Mouse (Mus musculus): Measurements from ENCODE around the gene Cd72. TPM values are rescaled to one million over a fixed set of nuclear protein-coding genes. Genes with fewer than 3 reads are reported as not detected.

Gene Cd72
- polyA plus RNA-seq, 1 experiment from 2014 or later = 5.5 TPM

DNA sequence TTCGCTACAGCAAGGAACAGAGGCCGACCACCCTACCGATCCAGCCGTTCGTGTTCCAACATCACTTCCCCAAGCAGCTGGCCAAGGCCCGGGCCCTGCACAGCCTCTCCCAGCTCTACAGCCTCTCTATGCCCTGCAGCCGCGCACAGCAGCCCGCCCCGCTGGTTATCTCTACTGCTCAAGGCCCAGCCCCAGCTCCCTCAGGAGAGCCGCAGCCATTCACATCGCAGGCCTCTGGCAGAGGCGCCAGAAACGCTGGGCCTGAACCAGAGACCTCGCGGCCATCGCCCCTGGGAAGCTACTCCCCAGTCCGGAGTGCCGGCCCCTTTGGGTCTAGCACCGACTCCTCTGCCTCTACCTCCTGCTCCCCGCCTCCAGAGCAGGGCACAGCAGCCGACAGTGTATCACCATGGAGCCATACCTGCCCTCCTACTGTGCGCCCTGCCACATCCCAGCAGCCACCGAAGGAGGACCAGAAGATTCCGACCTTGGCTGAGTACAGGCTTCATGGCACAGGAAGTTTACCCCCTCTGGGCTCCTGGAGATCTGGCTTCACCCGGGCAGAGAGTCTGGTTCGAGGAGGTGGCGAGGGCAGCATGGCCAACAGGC is 32.7 kb downstream of the Cd72 start:
- WGBS = 79% methylated on average over 28 of the region's 28 CpGs
- H3K4me1 ChIP-seq (ENCODE audit: control insufficient read depth, insufficient read depth, low read length) = no peaks in the 10 kb centered on the region; the same call in 1 of the 2 replicates
- no peak overlapping the region for H3K4me3 ChIP-seq (ENCODE audit: low read depth, low read length)
- H3K9me3 ChIP-seq (ENCODE audit: control insufficient read depth, low read depth, low read length) = no peaks in the 10 kb centered on the region
- no peak overlapping the region for H3K27ac ChIP-seq (ENCODE audit: low read length)
- ATAC-seq (ENCODE audit: insufficient number of reproducible peaks, insufficient read depth, low FRiP score, low read depth) = no peak
- peaks cover 43% of the 10 kb centered on the region for H3K36me3 ChIP-seq (ENCODE audit: control insufficient read depth, insufficient read depth, low read length)
- H3K4me2 ChIP-seq (replicated peaks; ENCODE audit: low read depth, low read length) = no peak overlapping the region
- no peak overlapping the region for H3K9ac ChIP-seq (replicated peaks; ENCODE audit: low read depth, low read length)
- peaks cover 15% of the 10 kb centered on the region; the same call in 1 of the 2 replicates for H3K27me3 ChIP-seq (ENCODE audit: control insufficient read depth, insufficient read depth, low read length)

DNA sequence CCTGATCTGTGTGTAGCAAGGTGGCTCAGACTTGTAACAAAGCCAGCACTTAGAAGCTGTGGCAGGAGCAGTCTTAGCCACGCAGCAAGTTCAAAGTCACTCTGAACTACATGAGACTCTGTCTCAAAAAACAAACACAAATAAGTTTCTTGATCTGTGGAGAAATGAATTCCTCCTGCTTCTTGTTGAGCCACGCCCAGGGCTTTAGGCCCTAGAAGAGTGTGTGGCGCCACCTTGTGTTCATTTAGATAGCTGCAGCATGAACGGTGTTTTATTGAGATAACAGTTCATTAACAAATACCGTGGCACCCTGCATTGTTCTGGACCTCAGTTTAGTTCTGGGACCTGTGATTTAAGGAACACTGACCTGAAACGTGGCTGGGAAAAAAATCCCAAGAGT is 34.1 kb downstream of the Cd72 start:
- Histone ChIP-seq H3K27me3 (ENCODE audit: control insufficient read depth, insufficient read depth, low read length) (peaks cover 7% of the 10 kb centered on the region; the same call in 1 of the 2 replicates), H3K9ac (replicated peaks; ENCODE audit: low read depth, low read length) (no peak overlapping the region), H3K4me1 (ENCODE audit: control insufficient read depth, insufficient read depth, low read length) (no peaks in the 10 kb centered on the region), H3K9me3 (ENCODE audit: control insufficient read depth, low read depth, low read length) (no peaks in the 10 kb centered on the region), H3K4me2 (replicated peaks; ENCODE audit: low read depth, low read length) (no peak overlapping the region), H3K4me3 (ENCODE audit: low read depth, low read length) (no peak overlapping the region), H3K27ac (ENCODE audit: low read length) (no peak overlapping the region), H3K36me3 (ENCODE audit: control insufficient read depth, insufficient read depth, low read length) (peaks cover 46% of the 10 kb centered on the region)
- ATAC-seq (ENCODE audit: insufficient number of reproducible peaks, insufficient read depth, low FRiP score, low read depth) = 0 out of 2 replicates have a peak, but pooled peaks have one; percentile 21
- 5% methylated on average over 6 of the region's 6 CpGs for WGBS

DNA sequence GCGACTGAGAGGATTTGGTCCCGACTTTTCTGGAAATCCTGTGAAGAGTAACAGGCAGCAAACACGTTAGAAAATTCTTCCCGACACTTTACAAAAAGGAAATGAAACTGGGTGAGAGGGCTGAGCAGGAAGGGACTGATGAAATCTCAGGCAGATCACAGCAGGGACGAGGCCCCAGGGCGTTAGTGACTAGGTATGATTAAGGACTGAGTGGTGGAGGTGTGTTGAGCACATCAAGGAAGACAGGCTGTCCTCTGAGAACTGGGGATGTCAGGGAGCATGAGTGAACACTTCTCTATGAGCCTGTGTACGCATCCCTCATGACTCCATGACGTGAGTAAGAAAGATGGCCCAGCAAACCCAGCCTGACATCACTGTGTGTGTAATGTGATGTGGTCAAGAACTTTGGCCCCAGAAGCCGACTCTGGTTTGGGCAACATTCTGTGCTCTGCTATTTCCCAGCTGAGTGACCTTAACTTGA is 34.6 kb downstream of the Cd72 start:
- no peak overlapping the region for H3K9ac ChIP-seq (replicated peaks; ENCODE audit: low read depth, low read length)
- peaks cover 42% of the 10 kb centered on the region for H3K36me3 ChIP-seq (ENCODE audit: control insufficient read depth, insufficient read depth, low read length)
- H3K9me3 ChIP-seq (ENCODE audit: control insufficient read depth, low read depth, low read length) = no peaks in the 10 kb centered on the region
- no peak overlapping the region for H3K4me2 ChIP-seq (replicated peaks; ENCODE audit: low read depth, low read length)
- no peaks in the 10 kb centered on the region for H3K4me1 ChIP-seq (ENCODE audit: control insufficient read depth, insufficient read depth, low read length)
- 67% methylated on average over 9 of the region's 9 CpGs for WGBS
- H3K27ac ChIP-seq (ENCODE audit: low read length) = no peak overlapping the region
- no peak overlapping the region for H3K4me3 ChIP-seq (ENCODE audit: low read depth, low read length)
- peaks cover 6% of the 10 kb centered on the region; the same call in 1 of the 2 replicates for H3K27me3 ChIP-seq (ENCODE audit: control insufficient read depth, insufficient read depth, low read length)
- ATAC-seq (ENCODE audit: insufficient number of reproducible peaks, insufficient read depth, low FRiP score, low read depth) = no peak

DNA sequence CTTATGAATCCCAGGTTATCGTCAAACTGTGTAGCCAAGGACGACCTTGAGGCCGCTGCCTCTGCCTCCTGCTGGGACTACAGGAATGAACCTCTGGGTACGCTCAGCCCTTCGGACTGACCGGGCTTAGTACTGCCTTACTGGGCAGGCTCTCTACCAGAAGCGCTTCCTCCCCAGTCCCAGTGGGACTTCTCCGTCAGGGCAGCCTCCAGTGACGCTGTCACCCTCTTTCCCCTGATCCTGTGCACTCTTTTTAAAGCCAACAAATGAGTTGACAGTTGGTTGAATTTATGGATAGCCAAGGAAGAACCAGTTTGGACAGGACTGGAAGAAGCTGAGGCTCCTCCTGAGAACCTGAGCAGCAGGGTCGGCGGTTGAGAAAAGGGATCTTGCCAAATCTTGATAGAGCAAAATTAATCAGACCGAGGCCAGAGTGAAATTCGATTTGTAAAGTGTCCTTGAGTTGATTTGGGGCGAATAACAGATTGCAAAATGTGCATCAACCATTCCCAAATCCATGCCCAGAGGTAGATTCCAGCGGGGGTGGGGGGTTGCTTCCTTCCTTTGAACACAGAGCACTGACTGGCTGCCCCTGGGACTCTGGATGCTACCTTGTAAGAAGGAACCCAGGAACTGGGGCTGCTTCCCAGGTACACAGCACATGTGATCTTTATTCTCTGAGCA is 35.3 kb downstream of the Cd72 start:
- peaks cover 37% of the 10 kb centered on the region for H3K36me3 ChIP-seq (ENCODE audit: control insufficient read depth, insufficient read depth, low read length)
- 70% methylated on average over 15 of the region's 15 CpGs for WGBS
- no peak for ATAC-seq (ENCODE audit: insufficient number of reproducible peaks, insufficient read depth, low FRiP score, low read depth)

DNA sequence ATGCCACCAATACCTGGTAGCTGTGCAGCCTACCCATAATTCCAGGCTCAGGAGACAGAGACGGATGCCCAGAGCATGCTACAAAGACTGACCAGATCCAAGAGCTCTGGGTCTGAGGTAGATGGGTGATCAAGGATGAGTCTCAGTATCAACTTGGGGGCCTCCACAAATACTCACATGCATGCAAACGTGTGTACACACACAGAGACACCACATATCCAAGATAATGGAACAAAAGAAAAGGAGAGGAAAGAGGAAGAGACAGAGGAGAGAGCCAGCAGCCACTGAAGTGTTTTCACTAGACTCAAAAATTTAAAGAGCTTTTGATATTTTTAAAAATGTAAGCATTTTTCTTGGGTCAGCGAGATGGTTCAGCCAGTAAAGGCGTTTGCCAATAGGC is 36.0 kb downstream of the Cd72 start:
- no peaks in the 10 kb centered on the region for H3K9me3 ChIP-seq (ENCODE audit: control insufficient read depth, low read depth, low read length)
- no peak overlapping the region for H3K9ac ChIP-seq (replicated peaks; ENCODE audit: low read depth, low read length)
- ATAC-seq (ENCODE audit: insufficient number of reproducible peaks, insufficient read depth, low FRiP score, low read depth) = no peak
- H3K4me3 ChIP-seq (ENCODE audit: low read depth, low read length) = no peak overlapping the region
- peaks cover 30% of the 10 kb centered on the region for H3K36me3 ChIP-seq (ENCODE audit: control insufficient read depth, insufficient read depth, low read length)
- 65% methylated on average over 4 of the region's 4 CpGs for WGBS
- H3K27me3 ChIP-seq (ENCODE audit: control insufficient read depth, insufficient read depth, low read length) = no peaks in the 10 kb centered on the region
- no peaks in the 10 kb centered on the region for H3K4me1 ChIP-seq (ENCODE audit: control insufficient read depth, insufficient read depth, low read length)
- H3K27ac ChIP-seq (ENCODE audit: low read length) = no peak overlapping the region
- no peak overlapping the region for H3K4me2 ChIP-seq (replicated peaks; ENCODE audit: low read depth, low read length)

More for the DNA sequence above, 35.3 kb downstream of the Cd72 start:
- H3K4me1 ChIP-seq (ENCODE audit: control insufficient read depth, insufficient read depth, low read length) = no peaks in the 10 kb centered on the region
- no peak overlapping the region for H3K27ac ChIP-seq (ENCODE audit: low read length)
- H3K9me3 ChIP-seq (ENCODE audit: control insufficient read depth, low read depth, low read length) = no peaks in the 10 kb centered on the region
- H3K9ac ChIP-seq (replicated peaks; ENCODE audit: low read depth, low read length) = no peak overlapping the region
- no peaks in the 10 kb centered on the region; the same call in 1 of the 2 replicates for H3K27me3 ChIP-seq (ENCODE audit: control insufficient read depth, insufficient read depth, low read length)
- no peak overlapping the region for H3K4me2 ChIP-seq (replicated peaks; ENCODE audit: low read depth, low read length)
- no peak overlapping the region for H3K4me3 ChIP-seq (ENCODE audit: low read depth, low read length)

DNA sequence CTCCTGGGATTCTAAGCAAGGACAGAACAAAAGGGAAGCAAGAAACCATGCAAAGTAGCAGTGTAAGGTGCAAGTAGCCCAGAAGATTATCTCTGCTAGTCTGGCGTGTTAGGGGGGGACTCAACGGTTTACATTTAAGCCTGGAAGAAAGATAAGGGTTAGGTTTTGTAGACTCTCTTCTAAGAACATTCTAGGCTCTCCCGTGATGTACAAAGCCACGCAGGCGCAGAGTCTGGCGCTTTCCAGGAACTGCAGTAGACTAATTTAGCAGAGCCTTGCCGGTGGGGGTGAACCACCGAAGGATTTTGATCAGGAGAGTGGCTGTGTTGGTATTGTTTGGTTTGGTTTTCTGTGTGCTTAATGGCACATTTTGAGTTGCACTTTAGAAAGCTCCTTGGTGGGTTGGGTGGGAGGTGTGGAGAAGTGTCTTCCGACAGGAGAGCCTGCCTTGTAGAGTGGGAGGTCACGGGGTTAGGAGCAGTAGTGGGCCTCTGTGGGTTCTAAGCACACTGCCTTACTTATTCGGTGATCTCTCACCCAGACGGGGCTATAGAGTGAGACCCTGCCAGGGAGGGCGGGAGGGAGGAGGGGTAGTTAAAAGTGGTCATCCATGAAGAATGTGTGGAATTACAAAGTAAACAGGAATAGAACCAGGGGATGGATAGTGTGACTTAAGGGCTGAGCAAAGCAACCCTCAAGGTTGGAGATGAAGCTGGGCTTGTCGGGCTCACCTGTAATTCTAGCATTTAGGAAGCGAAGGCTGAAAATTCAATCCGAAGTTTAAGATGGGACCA is 37.0 kb downstream of the Cd72 start:
- Histone ChIP-seq H3K9ac (replicated peaks; ENCODE audit: low read depth, low read length) (no peak overlapping the region), H3K4me2 (replicated peaks; ENCODE audit: low read depth, low read length) (no peak overlapping the region), H3K27me3 (ENCODE audit: control insufficient read depth, insufficient read depth, low read length) (no peaks in the 10 kb centered on the region), H3K4me1 (ENCODE audit: control insufficient read depth, insufficient read depth, low read length) (no peaks in the 10 kb centered on the region), H3K4me3 (ENCODE audit: low read depth, low read length) (no peak overlapping the region), H3K9me3 (ENCODE audit: control insufficient read depth, low read depth, low read length) (no peaks in the 10 kb centered on the region), H3K27ac (ENCODE audit: low read length) (no peak overlapping the region), H3K36me3 (ENCODE audit: control insufficient read depth, insufficient read depth, low read length) (peaks cover 22% of the 10 kb centered on the region)
- WGBS = 65% methylated on average over 16 of the region's 16 CpGs
- no peak for ATAC-seq (ENCODE audit: insufficient number of reproducible peaks, insufficient read depth, low FRiP score, low read depth)

DNA sequence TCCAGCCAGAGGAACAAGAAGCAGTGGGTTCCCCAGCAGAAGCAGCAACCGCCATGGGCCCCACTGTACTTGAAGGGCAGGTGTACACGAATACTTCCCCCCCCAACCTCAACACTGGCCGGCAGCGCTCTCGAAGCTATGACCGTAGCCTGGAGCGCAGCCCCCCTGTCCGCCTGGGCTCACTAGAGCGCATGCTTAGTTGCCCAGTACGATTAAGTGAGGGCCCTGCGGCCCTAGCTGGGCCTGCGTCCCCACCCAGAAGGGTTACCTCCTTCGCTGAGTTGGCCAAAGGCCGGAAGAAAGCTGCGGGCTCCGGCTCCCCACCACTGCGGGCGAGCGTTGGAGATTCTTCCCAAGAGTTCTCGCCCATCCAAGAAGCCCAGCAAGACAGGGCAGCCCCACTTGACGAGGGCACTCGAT is 38.3 kb downstream of the Cd72 start:
- Histone ChIP-seq H3K4me2 (replicated peaks; ENCODE audit: low read depth, low read length) (no peak overlapping the region), H3K9me3 (ENCODE audit: control insufficient read depth, low read depth, low read length) (no peaks in the 10 kb centered on the region), H3K27me3 (ENCODE audit: control insufficient read depth, insufficient read depth, low read length) (no peaks in the 10 kb centered on the region), H3K4me3 (ENCODE audit: low read depth, low read length) (no peak overlapping the region), H3K9ac (replicated peaks; ENCODE audit: low read depth, low read length) (no peak overlapping the region), H3K4me1 (ENCODE audit: control insufficient read depth, insufficient read depth, low read length) (no peaks in the 10 kb centered on the region), H3K27ac (ENCODE audit: low read length) (no peak overlapping the region), H3K36me3 (ENCODE audit: control insufficient read depth, insufficient read depth, low read length) (peaks cover 15% of the 10 kb centered on the region; the same call in 1 of the 2 replicates)
- no peak for ATAC-seq (ENCODE audit: insufficient number of reproducible peaks, insufficient read depth, low FRiP score, low read depth)
- 92% methylated on average over 22 of the region's 22 CpGs for WGBS

All from stomach, embryonic 14.5 days (tissue).